Mouse (Mus musculus) heart, postnatal 0 days (tissue): ENCODE measurements around the gene Cfap45.

Experiments used
- CTCF ChIP-seq: IDR thresholded peaks from 2 replicates; pipeline ENCODE4 v1.5.1; 2016; ENCODE audit warnings: antibody characterized with exemption, control low read depth, low read depth
- EP300 ChIP-seq: IDR thresholded peaks from 2 replicates; pipeline ENCODE4 v1.6.1; 2016; ENCODE audit warnings: antibody characterized with exemption, low read depth

GRCm38 (mm10) chr1:172582436-172582835, 61.8 kb downstream of the Cfap45 start:
- TF ChIP-seq CTCF (no peak), EP300 (no peak)
